Mouse (Mus musculus) midbrain, embryonic 13.5 days (tissue): ENCODE measurements around the gene Sypl2. TPM values are rescaled to one million over a fixed set of nuclear protein-coding genes. Genes with fewer than 3 reads are reported as not detected.

Experiments
- ATAC-seq: fragments of 200-750 bp; cut with Nextera tagmentation; 2 replicates; pipeline ENCODE4 v1.8.0; 2017; ENCODE audit warnings: mild to moderate bottlenecking, moderate TSS enrichment, moderate library complexity
- H3K27ac ChIP-seq: fragments of 300-500 bp; sonication (generic); 2 replicates; pipeline ENCODE4 v1.5.1; 2015; ENCODE audit warnings: inconsistent platforms, mild to moderate bottlenecking, moderate library complexity
- H3K27me3 ChIP-seq: fragments of 300-500 bp; sonication (generic); 2 replicates; pipeline ENCODE4 v1.6.1; 2015; ENCODE audit warnings: mild to moderate bottlenecking, inconsistent platforms
- H3K36me3 ChIP-seq: fragments of 300-500 bp; sonication (generic); 2 replicates; pipeline ENCODE4 v1.6.1; 2015; ENCODE audit warnings: mild to moderate bottlenecking, inconsistent platforms
- H3K4me1 ChIP-seq: fragments of 300-500 bp; sonication (generic); replicated peaks from 2 replicates; pipeline ENCODE4 v1.6.1; 2015; ENCODE audit warnings: inconsistent platforms
- H3K4me2 ChIP-seq: fragments of 300-500 bp; sonication (generic); replicated peaks from 2 replicates; pipeline ENCODE4 v1.6.1; 2015; ENCODE audit warnings: moderate library complexity, mild to moderate bottlenecking, inconsistent platforms
- H3K4me3 ChIP-seq: fragments of 300-500 bp; sonication (generic); replicated peaks from 2 replicates; pipeline ENCODE4 v1.5.1; 2015; ENCODE audit warnings: mild to moderate bottlenecking, inconsistent platforms
- H3K9ac ChIP-seq: fragments of 300-500 bp; sonication (generic); replicated peaks from 2 replicates; pipeline ENCODE4 v1.6.1; 2015; ENCODE audit warnings: mild to moderate bottlenecking, inconsistent platforms
- H3K9me3 ChIP-seq: fragments of 300-500 bp; sonication (generic); 2 replicates; pipeline ENCODE4 v1.6.1; 2016; ENCODE audit warnings: mild to moderate bottlenecking, inconsistent platforms
- WGBS: fragments of 180-500 bp; shearing (Covaris S2); methylation state at CpG from one replicate; pipeline ENCODE4 v1.1.7; 2015; 5-methylcytosine and 5-hydroxymethylcytosine counted together
- polyA plus RNA-seq: library from polyadenylated mRNA; unstranded; fragments of >200 nt; fragmentation: Nextera tagmentation; extraction: Ambion mirVana; gene quantifications from 2 replicates; pipeline ENCODE4 v1.2.1, GENCODE M21; 2015

The Sypl2 gene
- polyA plus RNA-seq, 1 experiment from 2014 or later: 0.92 TPM

GRCm38 (mm10) chr3:108203212-108203611 lies 23.2 kb downstream of the Sypl2 start:
- Histone ChIP-seq H3K27me3 (no peaks in the 10 kb centered on the region), H3K9ac (no peak overlapping the region), H3K36me3 (peaks cover 68% of the 10 kb centered on the region), H3K4me3 (no peak overlapping the region), H3K4me1 (peaks cover 22% of the 10 kb centered on the region), H3K9me3 (no peaks in the 10 kb centered on the region), H3K27ac (no peak overlapping the region), H3K4me2 (no peak overlapping the region)
- 95% methylated on average over 13 of the region's 13 CpGs for WGBS
- ATAC-seq: no peak

- Histone ChIP-seq H3K4me1 (peaks cover 22% of the 10 kb centered on the region), H3K27me3 (no peaks in the 10 kb centered on the region), H3K4me2 (no peak overlapping the region), H3K27ac (no peak overlapping the region), H3K36me3 (peaks cover 68% of the 10 kb centered on the region), H3K9ac (no peak overlapping the region), H3K9me3 (no peaks in the 10 kb centered on the region), H3K4me3 (no peak overlapping the region)
- no peak for ATAC-seq
These were observed 23.9 kb downstream of the Sypl2 start for GRCm38 (mm10) chr3:108202506-108202905.

DNA sequence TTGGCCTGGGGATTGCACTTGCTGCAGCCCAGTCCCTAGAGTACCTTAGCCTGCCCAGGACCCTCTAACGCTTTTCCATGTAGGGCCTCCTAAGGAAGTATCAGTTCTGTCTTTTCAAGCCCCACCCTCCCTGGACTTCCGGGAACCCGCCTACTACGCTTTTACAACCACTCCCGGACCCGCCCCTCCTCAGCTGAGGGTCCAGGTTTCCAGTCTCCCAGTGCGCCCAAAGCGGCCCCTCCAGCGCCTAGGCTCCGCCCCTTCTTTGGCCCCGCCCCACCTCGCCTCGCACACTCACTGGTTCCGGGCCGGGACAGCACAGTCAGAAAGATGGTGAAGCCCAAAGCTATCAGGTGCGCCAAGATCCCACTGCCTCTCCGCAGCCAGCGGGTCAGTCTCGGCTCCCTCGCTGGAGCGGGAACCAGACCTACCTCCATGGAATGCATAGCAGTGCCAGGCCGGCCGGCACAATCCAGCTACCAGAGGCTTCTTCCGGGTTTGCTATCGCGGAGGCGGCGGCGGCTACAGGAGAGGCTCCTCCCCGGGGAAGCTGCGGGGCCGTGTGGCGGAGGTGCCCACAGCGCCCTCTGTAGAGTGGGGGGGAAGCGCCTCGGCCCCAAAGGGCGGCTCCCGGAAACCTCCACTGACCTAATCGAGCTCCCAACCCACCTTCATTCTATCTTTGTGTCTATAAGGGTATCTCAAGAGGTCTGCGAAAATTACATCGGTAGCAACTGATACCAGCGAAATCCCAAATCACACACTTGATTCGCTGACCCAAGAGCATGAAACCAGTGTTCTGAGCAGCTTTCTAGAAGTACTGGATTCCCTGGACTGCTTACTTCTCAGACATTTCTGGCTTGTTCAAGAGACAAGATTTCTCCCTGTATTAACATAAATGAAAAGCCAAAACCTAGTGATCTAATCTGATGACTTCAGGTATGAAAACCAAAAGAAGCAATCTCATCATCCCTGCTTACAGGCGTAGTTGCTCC lies 25.8 kb downstream of the Sypl2 start, which contains the start of gene Cyb561d1:
Gene Cyb561d1, minus strand, starts transcription at position 884 of the 995 bp plus-strand sequence.
- peaks cover 41% of the 10 kb centered on the region for H3K4me1 ChIP-seq
- peaks cover 49% of the 10 kb centered on the region for H3K36me3 ChIP-seq
- H3K27me3 ChIP-seq: no peaks in the 10 kb centered on the region
- WGBS: 3% methylated on average over 44 of the region's 44 CpGs
- peak within 1 kb of the TSS; percentile 66 for H3K4me2 ChIP-seq
- peak within 1 kb of the TSS; percentile 79 for H3K27ac ChIP-seq
- peak within 1 kb of the TSS; percentile 70 for H3K9ac ChIP-seq
- peak; percentile 84 for ATAC-seq
- H3K4me3 ChIP-seq: peak within 1 kb of the TSS; percentile 56
- no peaks in the 10 kb centered on the region for H3K9me3 ChIP-seq

GRCm38 (mm10) chr3:108199231-108199630 lies 27.2 kb downstream of the Sypl2 start:
- H3K4me1 ChIP-seq: peaks cover 47% of the 10 kb centered on the region
- H3K4me2 ChIP-seq: no peak overlapping the region
- no peak overlapping the region for H3K27ac ChIP-seq
- H3K4me3 ChIP-seq: no peak overlapping the region
- H3K9me3 ChIP-seq: no peaks in the 10 kb centered on the region
- H3K36me3 ChIP-seq: peaks cover 35% of the 10 kb centered on the region
- no peak for ATAC-seq
- no peak overlapping the region for H3K9ac ChIP-seq
- WGBS: 94% methylated on average over 6 of the region's 6 CpGs
- no peaks in the 10 kb centered on the region for H3K27me3 ChIP-seq

DNA sequence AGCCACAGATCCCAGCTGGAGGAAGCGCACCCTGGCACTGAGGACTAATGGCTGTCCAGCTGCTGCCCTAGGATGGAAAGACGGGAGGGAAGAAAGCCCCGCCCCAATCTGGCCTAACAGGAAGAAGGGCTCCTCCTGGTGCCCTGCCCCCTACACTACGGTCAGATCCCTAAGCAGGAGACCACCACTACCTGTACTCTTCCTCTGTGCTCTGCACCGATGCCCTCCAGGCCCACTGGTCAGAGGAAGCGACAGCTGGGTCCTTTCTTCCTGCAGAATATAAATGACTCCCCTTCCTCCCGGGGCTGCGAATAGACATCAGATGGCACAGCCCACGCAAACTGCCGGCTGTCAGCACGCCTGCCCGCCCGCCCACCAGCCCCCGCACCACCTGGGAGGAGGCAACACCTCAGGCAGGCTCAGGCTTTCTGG lies 29.4 kb downstream of the Sypl2 start:
- peaks cover 18% of the 10 kb centered on the region for H3K36me3 ChIP-seq
- WGBS: 13% methylated on average over 14 of the region's 14 CpGs
- no peak overlapping the region for H3K4me3 ChIP-seq
- ATAC-seq: peak; percentile 49
- H3K4me1 ChIP-seq: peaks cover 51% of the 10 kb centered on the region
- H3K9ac ChIP-seq: peak overlapping the region; percentile 58
- H3K27ac ChIP-seq: peak overlapping the region; percentile 84
- H3K27me3 ChIP-seq: no peaks in the 10 kb centered on the region
- H3K9me3 ChIP-seq: no peaks in the 10 kb centered on the region
- peak overlapping the region; percentile 27 for H3K4me2 ChIP-seq

DNA sequence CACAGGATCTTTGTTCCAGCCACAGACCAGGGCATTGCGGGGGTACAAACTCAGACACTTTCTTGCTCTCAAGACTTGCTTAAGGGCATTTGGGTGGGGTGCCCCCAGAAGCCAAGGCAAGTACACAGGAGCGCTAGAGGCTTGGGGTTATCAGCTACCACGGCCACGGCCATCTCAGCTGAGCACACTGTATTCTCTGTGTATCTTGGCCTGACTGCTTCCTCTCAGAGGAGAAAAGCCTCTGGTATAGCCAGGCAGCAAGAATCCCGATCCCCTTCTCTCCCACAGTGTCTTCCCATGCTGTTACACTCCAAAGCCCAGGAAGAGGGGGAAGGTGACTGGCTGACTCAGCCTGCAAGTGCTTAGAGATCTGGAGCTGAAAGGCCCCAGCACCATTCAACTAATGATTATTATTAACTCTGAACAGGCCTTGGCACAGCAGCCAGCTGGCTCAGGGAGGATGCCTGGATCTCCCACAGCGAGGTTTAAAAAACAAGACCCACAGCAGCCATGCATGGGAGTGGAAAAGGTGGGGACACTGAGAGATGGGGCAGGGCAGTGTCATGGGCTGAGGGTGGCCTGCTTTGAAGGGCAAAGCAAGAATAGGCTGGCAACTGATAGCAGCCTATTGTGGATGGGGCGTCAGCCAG lies 30.4 kb downstream of the Sypl2 start:
- Histone ChIP-seq H3K4me1 (peaks cover 45% of the 10 kb centered on the region), H3K27ac (peak overlapping the region; percentile 84), H3K4me2 (no peak overlapping the region), H3K4me3 (no peak overlapping the region), H3K9ac (peak overlapping the region; percentile 58; the same call in 1 of the 2 replicates), H3K9me3 (no peaks in the 10 kb centered on the region), H3K36me3 (peaks cover 13% of the 10 kb centered on the region), H3K27me3 (no peaks in the 10 kb centered on the region)
- no peak for ATAC-seq
- WGBS: 79% methylated on average over 7 of the region's 7 CpGs

GRCm38 (mm10) chr3:108195287-108195686 lies 31.2 kb downstream of the Sypl2 start:
- no peak overlapping the region for H3K9ac ChIP-seq
- WGBS: 91% methylated on average over 4 of the region's 4 CpGs
- H3K36me3 ChIP-seq: peaks cover 16% of the 10 kb centered on the region
- no peak for ATAC-seq
- H3K4me2 ChIP-seq: no peak overlapping the region
- no peaks in the 10 kb centered on the region for H3K27me3 ChIP-seq
- no peak overlapping the region for H3K4me3 ChIP-seq
- peaks cover 37% of the 10 kb centered on the region for H3K4me1 ChIP-seq
- H3K9me3 ChIP-seq: no peaks in the 10 kb centered on the region
- peak overlapping the region; percentile 84; the same call in 1 of the 2 replicates for H3K27ac ChIP-seq

DNA sequence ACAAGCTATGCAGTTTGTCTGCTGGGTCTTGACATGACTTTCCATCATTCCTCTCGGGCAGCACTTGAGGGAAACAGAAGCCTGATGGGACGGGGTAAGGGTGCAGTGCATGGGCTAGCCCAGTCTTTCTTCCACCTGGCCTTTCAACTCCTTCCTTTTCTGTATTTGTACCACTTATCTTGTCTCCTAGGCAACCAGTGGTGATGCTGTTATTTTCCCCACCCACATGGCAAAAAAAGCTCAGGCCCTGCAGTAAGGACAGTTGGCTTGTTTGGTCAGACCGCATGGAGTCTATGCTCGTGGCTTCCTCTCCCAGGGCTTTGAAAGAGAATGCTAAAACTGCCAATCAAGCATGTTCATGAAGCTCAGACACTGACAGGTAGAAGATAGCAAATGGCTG lies 32.8 kb downstream of the Sypl2 start:
- Histone ChIP-seq H3K4me1 (peaks cover 45% of the 10 kb centered on the region), H3K9ac (no peak overlapping the region), H3K27ac (no peak overlapping the region), H3K4me3 (no peak overlapping the region), H3K4me2 (no peak overlapping the region), H3K9me3 (no peaks in the 10 kb centered on the region), H3K36me3 (peaks cover 10% of the 10 kb centered on the region), H3K27me3 (no peaks in the 10 kb centered on the region)
- WGBS: 83% methylated on average over 4 of the region's 4 CpGs
- ATAC-seq: no peak

- Histone ChIP-seq H3K9ac (peak overlapping the region; percentile 23; the same call in 1 of the 2 replicates), H3K27ac (no peak overlapping the region), H3K9me3 (no peaks in the 10 kb centered on the region), H3K4me1 (peaks cover 43% of the 10 kb centered on the region), H3K36me3 (peaks cover 15% of the 10 kb centered on the region), H3K4me3 (no peak overlapping the region), H3K4me2 (no peak overlapping the region), H3K27me3 (peaks cover 7% of the 10 kb centered on the region)
- WGBS: 81% methylated on average over 5 of the region's 5 CpGs
- no peak for ATAC-seq
These were observed 36.6 kb downstream of the Sypl2 start for GRCm38 (mm10) chr3:108189897-108190296.

GRCm38 (mm10) chr3:108188716-108189490 lies 37.5 kb downstream of the Sypl2 start:
- H3K27me3 ChIP-seq: peaks cover 11% of the 10 kb centered on the region
- H3K9me3 ChIP-seq: no peaks in the 10 kb centered on the region
- no peak overlapping the region for H3K4me3 ChIP-seq
- H3K4me1 ChIP-seq: peaks cover 43% of the 10 kb centered on the region
- H3K36me3 ChIP-seq: peaks cover 15% of the 10 kb centered on the region
- 77% methylated on average over 8 of the region's 9 CpGs for WGBS
- H3K9ac ChIP-seq: 0 out of 2 replicates have a peak overlapping the region, but pooled peaks have one; percentile 6
- no peak for ATAC-seq
- no peak overlapping the region for H3K27ac ChIP-seq
- H3K4me2 ChIP-seq: no peak overlapping the region

DNA sequence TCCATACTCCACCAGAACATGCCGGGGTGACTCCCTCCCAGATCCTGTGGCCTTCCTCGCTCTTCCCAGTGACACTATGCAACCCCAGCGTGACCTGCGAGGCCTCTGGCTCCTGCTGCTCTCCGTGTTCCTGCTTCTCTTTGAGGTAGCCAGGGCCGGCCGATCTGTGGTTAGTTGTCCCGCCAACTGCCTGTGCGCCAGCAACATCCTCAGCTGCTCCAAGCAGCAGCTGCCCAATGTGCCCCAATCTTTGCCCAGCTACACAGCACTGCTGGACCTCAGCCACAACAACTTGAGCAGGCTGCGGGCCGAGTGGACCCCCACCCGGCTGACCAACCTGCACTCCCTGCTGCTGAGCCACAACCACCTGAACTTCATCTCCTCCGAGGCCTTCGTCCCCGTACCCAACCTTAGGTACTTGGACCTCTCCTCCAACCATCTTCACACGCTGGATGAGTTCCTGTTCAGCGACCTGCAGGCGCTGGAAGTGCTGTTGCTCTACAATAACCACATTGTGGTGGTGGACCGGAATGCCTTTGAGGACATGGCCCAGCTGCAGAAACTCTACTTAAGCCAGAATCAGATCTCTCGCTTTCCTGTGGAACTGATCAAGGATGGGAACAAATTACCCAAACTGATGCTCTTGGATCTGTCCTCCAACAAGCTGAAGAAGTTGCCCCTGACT lies 39.2 kb downstream of the Sypl2 start:
- Histone ChIP-seq H3K9ac (peak overlapping the region; percentile 86; the same call in 1 of the 2 replicates), H3K4me1 (peaks cover 40% of the 10 kb centered on the region), H3K27me3 (peaks cover 11% of the 10 kb centered on the region), H3K4me3 (peak overlapping the region; percentile 78), H3K27ac (no peak overlapping the region), H3K9me3 (no peaks in the 10 kb centered on the region), H3K4me2 (peak overlapping the region; percentile 92), H3K36me3 (peaks cover 15% of the 10 kb centered on the region)
- ATAC-seq: peak; percentile 37
- WGBS: 67% methylated on average over 20 of the region's 20 CpGs
